Mouse (Mus musculus) pancreas, adult 10 weeks (tissue): ENCODE data around the gene Lrrn3. TPM values are rescaled to one million over a fixed set of nuclear protein-coding genes. Genes with fewer than 3 reads are reported as not detected.

Experiments used
- polyA plus RNA-seq: library from polyadenylated mRNA; stranded (reverse); fragments of 350-450 nt; fragmentation: Illumina TruSeq; extraction: RNeasy Lipid Tissue Mini Kit (QIAGEN cat#74804); gene quantifications from one replicate; pipeline ENCODE4 v1.2.3, GENCODE M21; 2015; ENCODE audit warnings: low read depth, low replicate concordance; ENCODE audit not compliant: insufficient read depth

Gene Lrrn3
- polyA plus RNA-seq: 0.28 TPM

DNA sequence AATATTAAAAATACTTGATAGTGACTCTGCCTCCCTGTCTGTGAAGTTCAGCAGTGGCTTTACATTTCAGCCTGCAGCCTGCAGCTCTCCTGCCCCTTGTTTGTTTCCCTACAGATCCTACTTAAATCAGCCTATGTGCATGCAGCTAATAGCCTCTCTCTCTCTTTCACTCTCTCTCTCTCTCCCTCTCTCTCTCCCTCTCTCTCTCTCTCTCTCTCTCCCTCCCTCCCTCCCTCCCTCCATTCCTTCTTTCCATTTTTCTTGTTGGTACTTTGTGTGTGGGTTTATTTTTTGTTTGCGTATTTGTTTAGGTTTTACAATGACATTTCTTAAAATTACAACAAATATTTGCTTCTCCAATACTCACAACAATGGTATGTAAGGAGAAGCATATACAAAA is at the start of gene Lrrn3:
TSS of gene Lrrn3 (minus strand) at position 101 of the 400 bp plus-strand sequence.

